Mouse (Mus musculus) testis, adult 2 months (tissue): ENCODE measurements around the gene Setdb1.

Experiments
- CTCF ChIP-seq: fragments of 200-500 bp; IDR thresholded peaks from 2 replicates; pipeline ENCODE4 v1.5.1; 2012; ENCODE audit warnings: low read depth, mild to moderate bottlenecking, inconsistent platforms, low read length, moderate library complexity; ENCODE audit not compliant: control insufficient read depth, insufficient read depth, insufficient replicate concordance
- POLR2A ChIP-seq: fragments of 200-500 bp; IDR thresholded peaks from 2 replicates; pipeline ENCODE4 v1.6.1; 2012; ENCODE audit warnings: low read depth, mild to moderate bottlenecking, inconsistent platforms, low read length, moderate library complexity; ENCODE audit not compliant: control insufficient read depth

DNA sequence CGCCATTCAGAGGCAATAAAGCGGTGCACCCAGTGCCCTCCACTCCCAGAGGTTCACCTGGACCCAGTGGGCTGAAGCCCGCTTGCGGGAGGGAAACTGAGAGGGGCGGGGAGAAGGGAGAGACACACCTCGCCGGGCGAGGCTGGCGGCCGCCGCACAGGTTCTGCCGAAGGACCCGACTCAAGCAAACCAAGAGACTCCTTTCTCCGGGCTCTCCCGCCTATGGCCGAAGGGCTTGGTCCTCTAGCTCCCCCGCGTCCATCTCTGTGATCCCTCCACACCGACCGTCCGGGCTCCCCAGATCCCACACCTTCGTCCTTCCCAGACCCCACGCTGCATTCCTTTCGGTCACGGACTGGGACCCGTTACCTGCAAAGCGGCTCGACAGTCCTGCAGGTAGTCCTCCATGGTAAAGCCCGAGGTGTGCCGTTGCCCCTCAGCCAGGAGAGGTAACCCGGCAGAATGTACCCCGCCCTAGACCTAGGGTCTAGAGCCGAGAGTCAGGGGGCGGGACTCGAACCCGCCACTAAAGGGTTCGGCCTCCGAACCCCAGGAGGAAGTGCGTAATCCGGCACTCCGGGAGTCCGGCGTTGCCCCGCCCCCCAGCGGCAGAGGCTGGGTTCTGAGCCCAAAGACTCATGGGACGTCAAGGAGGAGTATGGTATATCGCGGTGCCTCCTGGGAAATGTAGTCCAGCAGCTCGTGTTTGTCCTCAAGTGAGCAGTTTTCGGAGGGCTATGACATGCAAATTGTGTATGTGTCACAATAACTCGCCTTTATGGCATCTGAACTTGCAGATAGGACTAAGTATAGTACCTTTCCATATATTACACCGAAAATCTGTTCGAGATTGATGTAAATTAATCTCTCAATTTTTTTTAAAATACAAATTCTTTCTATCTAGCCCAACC is 75.5 kb downstream of the Setdb1 start, which contains the start of the genes Mindy1 and Prune1:
- TF ChIP-seq CTCF: no peak
- peak; percentile 27; the same call in 1 of the 2 replicates for TF ChIP-seq POLR2A
